Mouse (Mus musculus) left cerebral cortex, adult 11 months (tissue): ENCODE measurements around the gene Cldn2.
"Not testable (repeated sequence)": the region's sequence is repeated elsewhere in the genome, so short reads cannot be mapped to it uniquely, and the experiment has no call there.

Experiments used
- DNase-seq: peaks from one replicate; pipeline ENCODE4 v3.0.0; 2022; ENCODE audit warnings: low spot score

The Cldn2 gene

DNA sequence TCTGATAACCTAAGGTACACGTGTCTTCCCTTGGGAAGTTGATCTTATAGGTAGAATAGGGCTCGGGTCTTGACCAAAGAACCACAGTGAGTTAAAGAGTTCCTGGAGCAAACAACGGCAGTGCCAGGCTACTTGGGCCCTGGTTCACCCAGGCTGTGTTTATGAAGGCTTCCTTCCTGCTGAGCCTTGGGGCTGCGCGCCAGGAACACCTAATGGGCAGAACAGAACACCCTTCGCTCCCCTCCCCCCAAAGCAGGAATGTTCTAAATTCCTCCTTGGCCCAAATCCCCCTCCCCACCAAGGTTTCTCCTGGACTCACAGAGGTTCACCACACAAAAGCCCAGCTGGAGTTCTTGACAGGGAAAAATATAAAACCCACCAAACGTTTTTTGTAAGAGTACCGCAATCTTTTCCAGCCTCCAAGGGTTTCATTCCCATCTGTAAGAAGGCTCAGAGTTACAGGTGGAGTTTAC, at the start of gene Cldn2:
Gene Cldn2, plus strand, starts transcription at position 423 of the 473 bp plus-strand sequence.
- DNase-seq, result no peak

DNA sequence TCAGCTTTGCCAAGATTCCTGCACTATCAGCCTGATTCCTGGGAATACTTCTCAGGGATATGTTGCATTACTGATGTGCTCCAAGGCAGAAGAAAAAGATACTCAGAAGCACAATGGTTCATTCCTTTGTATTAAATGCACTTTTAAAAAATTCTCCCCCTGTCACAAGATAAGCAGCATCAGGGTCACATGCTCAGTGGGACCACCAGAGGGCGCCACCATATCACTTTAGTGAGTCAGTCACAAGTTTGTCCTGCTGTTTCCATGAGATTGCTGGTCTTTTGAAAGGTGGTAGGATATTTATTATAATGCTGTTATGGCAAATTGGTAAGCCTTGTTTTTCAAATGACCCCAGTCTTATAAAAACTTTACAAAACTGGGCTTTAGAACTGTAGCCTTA, 48.8 kb upstream of the Cldn2 start:
- no peak for DNase-seq

DNA sequence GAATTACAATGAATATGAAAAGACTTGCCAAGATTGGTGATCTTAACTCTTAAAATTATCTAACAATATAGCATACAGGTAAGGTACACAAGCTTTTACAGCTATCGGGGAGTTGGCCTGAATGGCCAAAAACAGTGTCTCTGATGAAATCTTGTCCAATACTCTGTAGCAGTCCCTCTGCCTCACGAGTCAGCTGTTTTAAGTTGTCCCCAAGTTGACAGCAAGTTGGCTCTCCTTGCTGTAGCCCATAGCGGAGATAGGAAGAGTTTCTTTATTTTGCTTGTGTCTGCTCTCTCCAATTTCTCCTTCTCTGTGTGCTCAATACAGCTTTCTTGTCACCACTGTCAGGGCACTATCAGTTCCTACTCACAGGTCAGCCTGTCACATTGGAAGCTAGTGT, 42.0 kb upstream of the Cldn2 start:
- DNase-seq, result not testable (repeated sequence)

DNA sequence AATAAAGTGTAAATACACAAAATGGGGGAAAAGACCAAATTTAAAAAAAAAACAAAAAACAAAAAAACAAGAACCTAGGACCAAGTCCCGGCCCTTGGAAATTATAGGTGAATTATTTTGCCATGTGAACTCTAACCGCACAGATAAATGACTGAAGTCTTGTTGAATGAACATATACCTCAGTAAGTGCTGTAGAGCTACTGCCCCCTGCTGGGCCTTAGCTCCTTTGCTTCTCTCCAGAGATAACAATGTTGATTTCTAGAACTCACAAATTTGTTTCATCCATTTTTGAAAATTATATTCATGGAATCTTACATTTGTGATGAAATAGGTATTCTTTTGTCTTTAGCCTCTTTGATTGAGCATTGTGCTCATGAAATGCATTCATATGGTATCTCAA, 38.1 kb upstream of the Cldn2 start:
- DNase-seq, result no peak

DNA sequence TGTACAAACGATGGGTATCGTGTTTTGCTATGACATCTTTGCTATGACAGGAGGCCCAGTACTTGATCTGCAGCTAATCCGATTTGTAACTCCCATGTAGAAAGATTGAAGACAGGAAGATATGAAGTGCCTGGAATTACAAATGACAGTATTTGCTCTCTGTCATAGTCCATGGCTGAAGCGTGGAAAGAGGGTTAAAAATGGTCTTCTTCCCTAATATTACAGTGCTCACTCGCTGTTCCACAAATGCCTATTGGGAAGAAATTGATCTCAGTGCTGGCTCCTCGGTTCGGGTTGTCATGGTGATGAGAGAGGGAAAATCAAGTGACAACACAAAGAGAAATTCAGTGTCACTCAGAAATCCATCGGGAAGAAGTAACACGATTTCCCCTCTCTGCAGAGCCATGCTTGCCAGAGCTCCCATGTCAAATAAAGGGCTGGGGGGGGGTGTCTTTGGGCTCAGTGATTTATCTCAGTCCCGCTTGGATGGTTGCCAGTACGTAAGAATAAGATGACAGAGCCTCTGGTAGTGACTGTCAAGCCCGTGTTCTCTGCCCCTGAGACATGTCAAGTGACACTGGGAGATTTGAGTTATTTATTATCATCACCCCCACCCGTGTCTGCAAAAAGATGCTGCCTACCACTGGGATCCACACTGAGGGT, 30.5 kb upstream of the Cldn2 start:
- DNase-seq, result no peak

DNA sequence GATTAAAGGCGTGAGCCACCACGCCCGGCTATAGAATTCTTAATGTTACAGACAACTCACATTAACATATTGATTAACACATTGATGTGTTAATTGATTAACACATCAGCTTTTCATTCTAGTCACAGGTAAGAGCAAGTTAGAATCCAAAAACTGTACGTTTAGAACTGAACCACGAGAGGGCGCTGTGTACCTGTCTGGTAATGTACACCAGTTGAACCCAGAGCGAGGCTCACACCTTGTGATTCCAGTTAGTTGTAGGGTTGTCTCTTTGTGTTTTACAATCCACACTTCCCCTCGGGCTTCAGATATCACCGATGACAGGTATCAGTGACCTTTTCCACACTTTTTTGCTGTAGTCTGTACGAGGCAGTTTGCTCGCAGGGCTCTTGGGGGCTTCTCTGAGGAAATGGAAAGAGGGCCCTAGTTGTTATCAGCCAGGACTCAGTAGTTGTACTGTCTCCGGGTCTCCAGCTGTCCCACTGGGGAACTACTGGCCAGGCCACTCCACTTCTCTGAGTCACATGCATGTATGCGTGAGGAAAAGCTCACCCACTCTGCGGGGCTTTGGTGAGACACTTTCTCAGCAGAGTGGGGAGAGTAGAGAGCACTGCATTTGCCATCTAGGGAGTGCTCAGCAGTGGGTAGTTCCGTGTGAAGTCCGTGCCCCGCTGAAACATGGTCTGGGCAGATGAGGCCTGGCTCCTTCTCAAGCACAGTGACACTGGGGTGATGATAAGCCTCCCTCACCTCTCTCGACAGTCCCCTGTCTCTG, 26.1 kb upstream of the Cldn2 start:
- DNase-seq, result no peak

DNA sequence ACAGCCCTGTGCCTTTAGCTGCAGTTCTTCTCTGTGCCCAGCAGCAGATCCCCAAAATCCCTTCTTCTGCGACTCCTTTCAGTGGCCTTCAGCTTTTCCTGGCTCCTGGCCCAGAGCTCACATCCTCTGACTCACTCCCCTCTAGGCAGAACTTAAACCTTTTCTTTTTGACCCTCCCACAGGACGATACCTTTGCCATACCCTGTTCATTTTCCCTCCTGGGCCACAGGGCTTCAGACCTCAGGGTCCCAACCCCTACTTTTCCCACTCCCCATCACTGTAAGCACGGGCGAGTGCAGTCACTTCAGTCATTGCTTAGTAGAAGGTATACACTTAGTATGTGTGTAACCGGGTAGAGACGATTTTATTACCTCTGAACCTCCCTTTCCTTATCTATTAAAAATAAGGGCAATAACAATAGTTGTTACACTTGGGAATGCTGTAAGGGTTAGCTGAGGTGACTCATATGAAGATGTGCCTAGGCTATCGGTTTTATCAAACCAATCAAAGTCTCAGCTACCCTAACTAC, 25.5 kb upstream of the Cldn2 start:
- no peak for DNase-seq

DNA sequence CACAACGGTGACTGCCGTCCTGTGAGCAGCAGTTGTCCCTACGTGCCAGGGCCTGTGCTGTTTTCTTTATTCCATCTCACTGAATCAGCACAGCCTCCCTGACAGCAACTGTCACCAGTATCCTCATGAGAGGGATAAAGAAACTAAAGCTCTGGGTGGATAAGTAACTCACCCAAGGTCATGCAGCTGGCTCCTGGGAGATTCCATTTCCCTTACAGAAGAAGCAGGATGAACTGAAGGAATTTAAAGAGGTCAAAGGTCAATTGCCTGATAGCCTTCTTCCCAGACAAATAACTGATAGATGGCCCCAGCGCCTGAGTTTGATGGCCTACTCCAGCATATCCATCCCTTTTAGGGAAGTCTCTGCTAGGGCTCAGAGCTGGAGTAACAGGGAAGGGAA, 23.3 kb upstream of the Cldn2 start:
- DNase-seq, result no peak

DNA sequence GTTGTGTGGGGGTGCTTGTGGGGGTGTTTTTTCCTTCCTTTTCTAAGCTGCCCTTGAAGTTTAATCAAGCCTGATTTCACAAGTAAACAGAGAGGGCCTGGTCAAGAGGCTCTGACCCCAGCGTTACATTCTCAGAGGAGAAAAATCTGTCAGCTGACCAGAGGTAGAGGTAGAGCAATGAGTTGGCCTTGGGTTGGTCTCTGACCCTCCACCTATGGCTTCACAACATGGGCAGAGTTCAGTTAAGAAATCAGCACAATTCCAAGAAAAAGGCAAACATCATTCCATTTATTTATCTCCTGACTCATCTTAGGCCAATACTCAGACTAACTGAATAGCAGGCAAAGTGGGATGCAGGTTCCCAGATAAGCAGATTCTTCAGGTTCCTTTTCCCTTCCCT, 21.7 kb upstream of the Cldn2 start:
- no peak for DNase-seq

DNA sequence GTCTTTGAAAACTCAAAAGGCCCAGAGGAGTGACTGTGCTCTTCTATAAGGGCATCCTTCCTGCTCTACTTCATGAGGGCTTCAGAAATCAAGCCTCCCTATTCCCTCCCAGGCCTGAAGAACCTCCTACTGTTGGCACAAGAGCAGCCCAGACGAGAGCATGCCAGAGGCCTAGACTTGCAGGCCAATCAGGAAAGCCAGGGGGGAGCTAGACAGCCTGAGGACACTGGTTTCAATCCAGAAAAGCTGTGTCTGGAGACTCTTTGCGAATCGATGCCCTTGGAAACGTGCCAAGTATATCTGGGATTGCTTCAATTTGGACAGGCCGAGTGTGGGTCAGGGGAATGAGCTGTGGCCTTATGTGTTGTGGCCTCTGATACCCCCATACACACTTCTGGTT, 21.2 kb upstream of the Cldn2 start:
- DNase-seq, result no peak

DNA sequence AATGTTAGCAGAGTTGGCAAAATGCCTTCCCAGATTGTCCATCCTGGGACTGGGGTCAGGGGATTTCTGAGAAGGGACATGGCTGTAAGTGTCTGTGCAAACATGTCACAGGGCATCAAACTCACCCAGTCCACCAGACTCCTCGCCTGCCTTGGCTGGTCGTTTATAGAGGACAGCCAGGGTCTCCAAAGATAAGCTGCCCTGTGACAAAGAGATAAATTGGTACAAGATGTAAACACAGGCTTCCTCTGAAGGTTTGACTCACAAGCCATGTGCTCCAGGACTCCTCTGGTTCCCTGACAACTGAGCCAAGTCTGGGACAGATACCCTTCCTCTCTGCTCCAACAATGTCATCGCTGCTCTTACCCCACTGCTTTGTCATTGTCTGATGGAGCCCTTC, 19.6 kb upstream of the Cldn2 start:
- no peak for DNase-seq

DNA sequence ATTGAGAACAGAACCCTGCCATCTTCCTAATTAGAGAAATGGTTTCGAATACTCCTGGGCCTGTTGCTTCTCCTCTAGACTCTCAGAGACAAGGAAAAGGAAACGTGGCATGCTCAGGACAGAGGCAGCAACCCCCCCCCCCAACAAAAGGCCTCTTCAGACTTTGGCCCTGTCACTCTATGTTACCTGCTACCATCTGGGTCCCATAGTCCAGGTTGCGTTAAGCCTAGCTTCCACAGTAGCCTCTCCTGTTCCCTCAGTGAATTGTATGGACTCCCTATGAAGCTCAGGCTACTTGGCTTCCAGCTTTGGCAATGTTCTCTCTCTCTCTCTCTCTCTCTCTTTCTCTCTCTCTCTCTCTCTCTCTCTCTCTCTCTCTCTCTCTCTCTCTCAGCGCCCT, 19.1 kb upstream of the Cldn2 start:
- no peak for DNase-seq

DNA sequence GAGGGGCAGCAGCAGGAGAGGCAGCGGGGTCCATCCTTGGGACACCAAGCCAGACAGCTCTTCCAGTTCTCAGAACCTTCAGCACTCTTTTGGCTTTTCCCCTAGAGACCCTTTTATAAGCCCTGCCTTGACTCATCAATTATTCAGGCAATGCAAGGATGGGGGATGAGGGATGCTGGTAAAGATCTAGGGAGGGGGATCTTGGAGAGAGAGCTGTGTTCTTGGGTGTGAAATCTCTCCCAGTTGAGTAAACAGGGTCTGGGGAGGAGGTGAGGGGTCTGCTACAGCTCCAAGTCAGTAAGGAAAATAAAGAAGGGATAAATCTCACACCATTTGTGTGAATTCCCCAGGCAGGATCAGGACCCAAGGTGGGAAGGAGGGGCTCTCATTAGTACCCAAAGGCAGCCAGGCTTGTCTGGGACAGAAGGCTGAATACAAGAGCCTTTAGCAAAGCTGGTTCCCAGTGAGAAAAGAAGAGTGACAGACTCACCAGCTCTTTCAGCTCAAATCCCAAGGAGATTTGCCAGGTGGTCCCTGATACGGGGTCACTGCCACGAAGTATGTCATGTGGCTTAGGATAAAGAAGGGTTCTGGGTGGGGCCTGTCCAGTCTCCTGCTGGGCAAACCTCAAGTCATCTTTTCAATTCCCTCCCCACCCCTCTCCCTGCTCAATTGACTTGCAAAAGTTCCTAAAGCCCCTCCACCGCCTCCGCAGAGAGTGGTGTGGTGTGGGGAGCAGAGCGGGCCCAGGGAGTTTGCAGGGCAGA, 18.2 kb upstream of the Cldn2 start, which contains the start of gene Ripply1:
Gene Ripply1, minus strand, starts transcription at position 76 of the 767 bp plus-strand sequence.
- no peak for DNase-seq

DNA sequence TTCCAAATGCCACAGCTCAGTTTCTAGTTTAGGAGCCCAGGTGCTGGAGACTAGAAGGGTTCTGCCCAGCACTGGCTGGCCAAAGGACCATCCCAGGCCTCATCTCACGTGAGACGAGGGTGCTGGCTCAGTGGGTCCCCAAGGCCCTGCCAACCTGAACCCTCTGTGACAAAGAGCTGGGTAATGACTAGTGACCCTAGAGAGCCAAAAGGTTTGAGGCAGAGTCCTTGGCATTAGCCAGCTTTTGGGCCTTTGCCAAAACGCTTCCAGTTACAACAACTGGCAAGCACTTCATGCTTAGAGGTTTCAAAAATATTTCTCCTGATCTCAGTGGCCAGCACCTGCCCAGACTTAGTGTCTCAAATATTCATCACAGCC, 17.6 kb upstream of the Cldn2 start:
- DNase-seq, result no peak

DNA sequence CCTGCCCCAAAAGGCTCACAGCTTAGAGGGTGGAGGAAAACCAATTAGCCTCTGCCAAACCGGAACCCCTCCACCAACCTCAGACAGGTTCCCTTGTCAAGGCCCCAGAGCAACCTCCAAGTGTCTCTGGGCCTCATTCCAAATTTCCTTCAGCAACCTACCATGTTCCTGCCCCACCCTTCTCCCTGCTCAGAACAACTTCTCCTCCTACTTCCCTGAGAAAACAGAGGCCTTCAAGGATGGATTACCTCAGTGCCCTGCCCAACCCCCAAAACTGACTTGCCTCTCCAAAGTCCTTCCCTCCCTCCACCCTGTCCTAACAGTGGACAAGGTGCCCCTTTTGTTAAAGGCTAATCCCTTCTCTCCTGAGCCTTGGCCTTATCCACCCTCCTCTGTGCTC, 14.9 kb upstream of the Cldn2 start:
- DNase-seq, result no peak

DNA sequence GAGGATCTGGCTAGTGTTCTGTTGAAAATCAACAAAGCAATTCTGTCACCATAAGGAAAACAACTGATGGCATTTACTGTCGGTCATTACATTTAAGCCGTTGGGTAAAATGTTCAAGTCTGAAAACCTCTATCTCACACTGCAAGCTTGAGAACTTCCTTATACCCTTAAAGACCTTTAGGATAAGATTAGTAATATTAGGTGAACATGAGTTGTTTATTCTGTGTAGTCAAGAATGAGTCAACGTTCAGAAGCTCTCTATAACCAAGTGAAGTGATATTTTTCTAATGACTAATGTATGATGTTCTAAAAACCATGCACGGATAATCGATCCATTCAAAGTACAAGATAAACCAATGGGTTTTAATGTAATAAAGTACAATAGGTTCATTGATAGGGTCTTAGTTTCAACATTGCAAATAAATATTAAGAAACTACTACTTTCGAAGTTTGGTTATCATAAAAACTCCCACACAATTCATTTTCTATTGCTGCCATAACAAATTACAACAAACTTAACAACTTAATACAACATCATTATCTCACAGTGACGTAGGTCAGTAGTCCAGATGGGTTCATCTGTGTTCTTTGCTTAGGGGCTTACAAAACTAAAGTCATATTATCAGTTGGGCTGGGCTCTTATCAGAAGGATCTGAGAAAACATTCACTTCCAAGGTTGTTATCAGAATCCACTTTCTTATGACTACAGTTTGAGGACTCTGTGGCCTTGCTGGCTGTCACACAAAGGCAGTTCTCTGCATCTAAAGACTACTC, 6.4 kb upstream of the Cldn2 start:
- DNase-seq, result no peak

DNA sequence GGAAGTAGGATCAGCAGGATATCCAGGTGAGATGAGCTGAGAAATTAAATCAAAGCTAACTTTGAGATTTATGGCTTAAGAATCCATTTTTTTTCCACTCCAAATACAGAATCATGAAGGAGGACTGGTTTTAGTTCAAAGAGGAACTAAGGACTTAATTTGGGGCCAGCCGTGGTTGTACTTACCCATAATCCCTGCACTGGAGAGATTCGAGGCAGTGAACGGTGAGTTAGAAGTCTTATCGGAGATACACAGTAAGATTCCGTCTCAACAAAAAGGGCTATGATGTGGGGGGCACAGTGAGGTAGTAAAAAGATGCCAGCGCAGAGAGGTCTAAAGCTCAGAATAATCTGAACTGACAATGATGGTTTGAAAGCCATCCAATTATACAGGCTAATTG, 4.6 kb upstream of the Cldn2 start:
- DNase-seq, result no peak

DNA sequence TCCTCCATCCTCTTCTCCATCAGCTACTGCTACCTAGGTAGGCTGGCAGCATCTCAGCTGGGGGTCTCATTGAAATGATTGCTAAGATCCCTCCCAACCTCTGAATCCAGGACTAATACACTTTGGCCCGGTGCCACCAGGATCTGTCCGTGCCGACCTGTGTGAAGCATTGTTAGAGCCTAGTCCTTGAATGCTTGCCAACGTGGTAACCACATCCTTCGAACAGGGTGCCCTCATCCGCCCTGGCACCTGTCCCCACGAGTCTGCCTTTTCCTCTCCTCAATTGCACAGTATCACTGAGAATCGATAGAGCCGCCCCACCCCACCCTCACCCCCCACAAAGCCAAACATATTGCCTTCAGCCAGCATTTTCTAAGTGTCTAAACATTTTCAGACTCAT, 2.8 kb upstream of the Cldn2 start:
- no peak for DNase-seq

DNA sequence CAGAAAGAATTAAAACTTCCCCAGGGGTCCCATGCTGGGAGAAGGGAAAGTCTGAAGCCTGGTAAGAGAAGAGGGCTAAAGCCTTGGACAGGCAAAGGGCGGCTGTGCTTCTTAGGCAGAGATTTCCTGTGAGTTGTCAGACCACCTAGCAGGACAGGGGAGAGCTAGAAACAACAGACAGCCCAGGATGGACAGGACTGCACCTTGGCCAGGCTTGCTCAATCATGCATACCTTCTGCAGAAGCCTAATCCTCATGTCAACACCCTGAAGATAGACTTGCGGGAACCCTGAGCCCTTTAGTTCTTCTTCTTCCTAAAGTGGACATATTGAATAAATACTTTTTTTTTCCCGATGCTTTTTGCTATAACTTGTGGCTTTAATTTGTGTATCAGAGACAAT, 675 bp upstream of the Cldn2 start:
- no peak for DNase-seq

DNA sequence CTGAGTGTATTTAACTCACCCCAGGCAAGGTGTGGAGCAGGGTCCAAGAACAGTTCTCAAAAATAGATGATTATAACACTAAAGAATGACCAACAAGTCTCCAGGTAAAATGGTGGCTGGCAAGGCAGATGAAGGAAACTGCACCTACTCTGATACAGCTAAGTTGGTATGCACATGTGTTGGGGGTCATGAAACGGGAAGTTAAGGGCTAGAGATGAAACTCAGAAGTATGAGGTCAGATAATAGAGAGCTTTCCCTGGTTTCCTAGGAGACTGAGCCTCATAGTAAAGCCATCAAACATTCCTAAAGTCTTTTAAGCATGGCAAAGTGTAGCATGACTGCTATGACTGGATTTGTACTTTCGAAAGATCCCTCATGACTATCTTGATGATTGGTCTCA, 2.4 kb downstream of the Cldn2 start:
- DNase-seq, result no peak

DNA sequence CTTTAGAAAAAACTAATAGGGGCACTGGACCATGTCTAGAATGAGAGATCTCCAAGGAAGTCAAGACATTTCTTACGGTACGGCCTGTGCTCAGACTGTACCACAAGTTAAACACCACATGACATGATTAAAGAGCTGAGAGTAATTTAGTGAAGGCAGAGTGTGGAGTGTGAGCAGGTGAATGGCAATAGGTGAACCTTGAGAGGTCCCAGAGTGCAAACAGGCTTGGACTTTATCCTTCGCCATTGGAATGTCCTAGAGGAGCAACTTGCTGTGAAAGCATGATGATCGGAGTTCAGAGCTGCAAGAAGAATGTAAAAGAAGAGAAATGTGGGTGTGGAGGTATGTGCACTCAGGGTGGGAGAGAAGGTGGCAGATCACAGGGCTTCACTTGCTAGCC, 5.3 kb downstream of the Cldn2 start:
- DNase-seq, result no peak

DNA sequence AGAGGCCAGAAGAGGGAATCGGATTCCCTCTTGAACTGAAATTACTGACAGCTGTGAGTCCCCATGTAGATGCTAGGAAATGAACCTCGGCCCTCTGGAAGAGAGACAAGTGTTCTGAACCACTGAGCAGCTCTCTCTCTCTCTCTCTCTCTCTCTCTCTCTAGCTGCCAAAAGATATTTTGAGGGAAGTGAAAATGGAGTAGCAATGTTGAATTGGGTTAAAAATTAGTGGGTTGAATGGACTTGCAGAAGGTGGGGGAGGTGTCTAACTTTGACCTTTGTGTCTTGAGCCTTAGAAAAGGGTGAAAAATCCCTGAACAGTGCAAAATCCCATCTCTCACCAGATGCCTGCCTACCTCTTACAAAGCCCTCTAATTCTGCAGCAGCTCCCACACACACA, 6.8 kb downstream of the Cldn2 start:
- DNase-seq, result no peak
